Mouse (Mus musculus) neutrophil, adult 5-6 weeks (primary cell): ENCODE data around the gene Id4. TPM values are rescaled to one million over a fixed set of nuclear protein-coding genes. Genes with fewer than 3 reads are reported as not detected.

Source experiments
- ATAC-seq: fragments of 151-379, 151-347 bp; 2 replicates; pipeline ENCODE4 v1.8.0; 2017; ENCODE audit warnings: mild to moderate bottlenecking, moderate TSS enrichment; ENCODE audit not compliant: insufficient number of reproducible peaks, poor library complexity, low FRiP score, severe bottlenecking; ENCODE audit errors: extremely low read depth
- total RNA-seq: library from RNA; stranded (forward); fragments of 200-1000 nt; gene quantifications from 2 replicates; pipeline ENCODE4 v1.2.3, GENCODE M21; 2017

The Id4 gene
- total RNA-seq = not detected in 2 replicates

DNA sequence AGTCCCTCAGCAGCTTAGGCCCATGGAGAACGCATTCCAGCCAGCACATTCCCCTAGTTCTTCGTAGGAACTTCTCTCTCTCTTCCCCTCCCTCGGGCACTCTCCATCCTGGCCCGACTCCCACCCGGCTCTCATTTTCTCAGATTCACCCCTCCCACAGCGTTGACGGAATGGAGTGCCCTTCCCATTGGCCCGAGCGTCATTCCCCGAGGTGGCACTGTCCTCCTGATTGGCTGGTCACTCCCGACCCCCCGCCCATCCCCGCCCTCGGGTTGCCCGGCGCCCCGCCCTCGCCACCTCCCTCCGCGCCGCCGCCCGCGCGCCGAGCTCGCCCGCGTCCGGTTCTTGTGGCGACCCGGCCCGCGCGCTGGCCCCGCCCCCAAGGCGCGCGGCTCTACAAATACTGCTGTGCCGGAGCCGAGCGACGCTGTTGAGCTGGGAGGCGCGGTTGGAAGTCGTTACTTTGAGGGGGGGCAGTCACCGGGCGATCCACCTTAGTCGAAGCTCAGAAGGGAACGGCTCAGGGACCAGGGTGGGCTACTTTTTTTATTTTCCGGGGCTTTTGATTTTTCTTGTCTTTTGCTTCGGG lies at the start of gene Id4:
TSS of gene Id4 (plus strand) at position 539 of the 589 bp plus-strand sequence.
- no peak for ATAC-seq

DNA sequence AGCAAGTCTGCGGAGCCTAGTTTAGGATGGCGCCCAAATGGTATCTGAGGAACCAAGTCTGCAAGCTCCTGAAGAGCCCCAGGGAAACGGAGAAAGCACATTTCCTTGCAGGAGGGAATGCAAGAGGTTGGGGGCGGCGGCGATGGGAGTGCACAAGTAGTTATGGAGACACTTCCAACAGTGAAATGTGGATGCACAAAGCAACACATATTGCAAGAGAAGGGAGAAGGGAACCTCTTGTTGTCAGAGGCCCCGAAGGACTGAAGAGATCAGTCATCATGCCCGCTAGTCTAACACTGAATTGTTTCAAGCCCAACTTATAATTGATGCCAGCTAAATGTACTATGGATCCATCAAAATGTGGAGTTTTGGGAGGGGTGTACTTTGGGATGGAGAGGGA lies 33.9 kb upstream of the Id4 start:
- ATAC-seq = no peak

DNA sequence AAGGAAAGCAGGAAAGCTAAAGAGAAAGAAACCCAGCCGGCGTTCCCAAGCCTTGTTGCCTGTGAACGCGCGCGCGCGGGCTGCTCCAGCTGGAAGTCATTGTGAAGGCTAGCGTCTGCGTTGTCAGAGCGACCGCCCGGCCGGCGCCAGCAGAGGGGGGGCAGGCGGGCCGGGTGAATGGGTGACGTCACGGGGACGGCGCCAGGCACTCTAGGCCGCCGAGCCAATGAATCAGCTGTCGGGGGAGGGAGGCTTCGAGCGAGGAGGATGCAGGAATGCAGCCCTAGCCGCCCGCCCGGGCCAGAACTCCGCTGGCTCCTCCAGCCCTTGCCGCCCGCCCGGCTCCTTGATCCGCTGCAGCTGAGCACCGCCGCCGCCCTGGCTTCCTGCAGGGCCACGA lies 33.3 kb upstream of the Id4 start:
- no peak for ATAC-seq

- ATAC-seq = no peak
Observed at GRCm38 (mm10) chr13:48228114-48228513, 32.9 kb upstream of the Id4 start.

GRCm38 (mm10) chr13:48230996-48231395 lies 30.0 kb upstream of the Id4 start:
- ATAC-seq = no peak

GRCm38 (mm10) chr13:48236436-48236835 lies 24.6 kb upstream of the Id4 start:
- ATAC-seq = no peak

DNA sequence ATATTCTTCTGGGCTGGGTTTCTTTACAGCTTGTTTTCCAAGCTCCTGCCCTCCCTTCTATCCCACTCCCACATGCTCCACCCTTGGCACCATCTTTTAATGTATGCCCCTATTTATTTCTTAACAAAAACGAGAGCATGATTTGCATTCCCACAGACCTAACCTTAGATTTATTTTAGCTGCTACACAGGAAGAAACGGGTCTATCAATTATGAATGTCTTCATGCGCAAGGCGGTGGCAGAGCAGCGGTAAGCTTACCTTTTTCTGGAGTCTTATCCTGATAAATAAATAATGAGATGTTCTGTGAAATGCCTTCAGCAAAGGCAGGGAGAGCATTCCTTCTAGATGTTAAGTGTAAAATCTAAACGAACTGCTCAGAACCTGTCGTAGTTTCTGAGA lies 24.2 kb upstream of the Id4 start:
- no peak for ATAC-seq

- no peak for ATAC-seq
Observed at GRCm38 (mm10) chr13:48237516-48237915, 23.5 kb upstream of the Id4 start.

DNA sequence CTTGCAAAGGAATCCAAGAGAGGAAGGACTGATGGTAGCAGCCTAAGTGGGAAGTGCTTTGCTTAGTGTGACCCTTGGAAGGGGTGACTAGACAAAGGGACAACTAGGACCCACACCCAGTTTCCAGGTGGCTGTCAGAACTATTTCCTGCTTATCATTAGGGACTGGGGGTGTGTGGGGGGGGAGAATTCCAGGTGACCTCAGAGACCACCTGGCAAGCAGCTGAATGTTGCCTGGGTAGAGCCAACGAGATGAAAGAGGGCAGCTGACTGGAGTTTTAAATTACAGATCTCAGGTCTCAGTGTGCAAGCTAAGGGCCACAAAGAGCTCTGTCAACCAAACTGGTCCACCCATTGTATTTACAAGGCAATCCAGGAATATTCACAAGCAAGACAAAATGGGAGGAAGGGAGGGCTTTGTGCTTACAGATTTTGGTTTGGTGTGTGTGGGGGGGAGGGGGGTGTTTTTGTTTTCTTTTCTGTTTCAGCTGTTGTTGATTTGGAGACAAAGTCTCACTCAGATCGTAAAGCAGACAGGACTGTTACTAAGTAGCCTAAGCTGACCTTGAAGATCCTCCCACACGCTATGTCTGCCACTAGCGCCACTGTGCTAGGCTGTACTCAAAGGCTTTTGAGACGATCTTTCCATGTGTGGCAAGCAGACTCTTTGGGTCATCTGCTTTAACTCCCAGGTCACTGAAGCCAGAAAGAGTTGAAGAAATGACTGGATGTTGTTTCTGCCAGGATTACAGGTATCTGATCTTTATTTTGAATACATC lies 15.6 kb upstream of the Id4 start:
- no peak for ATAC-seq

- ATAC-seq = no peak
Observed at GRCm38 (mm10) chr13:48252559-48252958, 8.5 kb upstream of the Id4 start.

- ATAC-seq = no peak
Observed at GRCm38 (mm10) chr13:48255026-48255425, 6.0 kb upstream of the Id4 start.

DNA sequence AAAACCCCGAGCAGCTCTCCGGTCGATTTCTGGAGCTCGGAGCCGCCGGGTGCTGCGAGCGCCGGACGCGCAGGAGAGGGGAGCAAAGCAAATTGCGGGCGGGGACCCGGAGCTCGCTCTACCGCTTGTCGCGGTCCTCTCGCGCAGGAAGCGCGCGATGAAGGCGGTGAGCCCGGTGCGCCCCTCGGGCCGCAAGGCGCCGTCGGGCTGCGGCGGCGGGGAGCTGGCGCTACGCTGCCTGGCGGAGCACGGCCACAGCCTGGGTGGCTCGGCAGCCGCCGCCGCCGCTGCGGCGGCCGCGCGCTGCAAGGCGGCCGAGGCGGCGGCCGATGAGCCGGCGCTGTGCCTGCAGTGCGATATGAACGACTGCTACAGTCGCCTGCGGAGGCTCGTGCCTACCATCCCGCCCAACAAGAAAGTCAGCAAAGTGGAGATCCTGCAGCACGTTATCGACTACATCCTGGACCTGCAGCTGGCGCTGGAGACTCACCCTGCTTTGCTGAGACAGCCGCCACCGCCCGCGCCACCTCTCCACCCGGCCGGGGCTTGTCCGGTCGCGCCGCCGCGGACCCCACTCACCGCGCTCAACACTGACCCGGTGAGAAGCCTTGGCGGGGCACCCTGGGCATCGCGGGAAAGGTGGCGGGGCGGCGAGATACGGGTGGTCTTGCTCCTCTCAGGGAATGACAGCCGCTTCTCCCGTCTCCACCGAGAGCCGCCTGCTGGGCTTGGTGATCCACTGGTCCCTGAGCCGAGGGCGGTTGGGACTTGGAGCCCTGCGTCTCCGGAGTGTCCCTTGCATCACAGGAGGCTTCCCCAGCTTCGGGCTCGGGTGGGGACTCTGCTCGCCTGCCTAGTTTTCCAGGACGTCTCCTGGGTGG lies 553 bp downstream of the Id4 start:
- ATAC-seq = no peak

DNA sequence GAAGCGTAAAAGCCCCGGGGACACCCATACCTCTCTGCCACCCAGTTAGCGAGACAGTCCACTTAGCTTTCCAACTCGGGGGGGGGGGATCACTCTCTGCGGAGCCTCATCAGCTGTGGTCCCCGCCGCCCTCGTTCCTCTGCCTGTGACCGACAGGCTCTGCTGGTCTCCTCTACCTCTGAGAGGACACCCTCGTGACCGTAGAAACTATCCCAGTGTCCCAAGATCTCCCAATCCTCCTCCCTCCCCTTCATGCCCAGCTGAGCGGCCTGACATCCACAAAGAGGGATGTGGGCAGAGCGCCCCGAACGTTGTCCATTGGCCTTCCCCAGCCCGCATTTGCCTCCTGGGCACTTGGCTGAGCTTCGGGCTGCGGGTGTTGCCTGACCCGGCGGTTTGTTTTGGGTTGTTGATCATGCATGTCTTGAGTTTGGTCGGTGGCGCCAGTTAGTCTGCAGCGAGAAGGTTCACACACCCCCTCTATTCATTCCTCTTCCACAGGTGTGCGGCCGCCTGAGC lies 1.5 kb downstream of the Id4 start:
- ATAC-seq = no peak

- no peak for ATAC-seq
Observed at GRCm38 (mm10) chr13:48265029-48265428, 4.0 kb downstream of the Id4 start.

- ATAC-seq = no peak
Observed at GRCm38 (mm10) chr13:48273451-48274069, 12.5 kb downstream of the Id4 start.

DNA sequence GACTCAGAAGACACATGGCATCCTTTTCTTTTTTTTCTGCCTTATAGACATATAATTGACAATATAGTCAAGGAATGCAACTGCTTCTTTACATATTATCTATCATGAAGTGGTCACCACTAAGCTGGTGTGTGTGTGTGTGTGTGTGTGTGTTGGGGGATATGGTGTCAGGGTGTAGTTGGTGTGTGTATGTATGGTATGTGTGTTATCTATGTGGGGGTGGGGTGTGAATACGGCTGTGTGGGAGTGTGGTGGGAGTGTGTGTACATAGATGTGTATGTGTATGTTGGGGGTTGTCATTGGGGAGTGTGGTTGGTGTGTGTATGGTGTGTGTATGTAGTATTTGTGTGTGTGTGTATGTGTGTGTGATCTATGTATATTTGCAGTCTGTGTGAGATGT lies 13.1 kb downstream of the Id4 start:
- ATAC-seq = no peak

GRCm38 (mm10) chr13:48276981-48277380 lies 16.0 kb downstream of the Id4 start:
- ATAC-seq = no peak

DNA sequence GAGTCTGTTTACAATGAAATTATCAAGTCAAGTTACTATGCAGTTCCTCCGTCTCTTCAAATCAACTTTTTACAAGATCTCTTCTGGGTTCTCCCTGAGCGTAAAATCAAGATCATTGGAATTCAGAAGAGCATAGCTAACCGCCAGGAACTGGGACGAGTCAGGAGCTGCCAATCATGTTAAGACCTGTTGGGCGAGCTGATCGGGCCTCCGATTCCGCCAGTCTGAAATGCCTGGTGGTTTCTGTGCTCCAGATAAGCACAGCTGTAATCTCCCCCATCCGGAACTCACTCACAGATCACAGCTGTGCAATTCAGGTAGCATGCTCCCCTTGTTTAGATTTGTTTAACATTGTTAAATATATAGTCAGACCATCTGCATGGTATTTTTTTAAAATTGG lies 23.4 kb downstream of the Id4 start:
- no peak for ATAC-seq
